Mouse (Mus musculus): ENCODE results near the gene Cd6. TPM values are rescaled to one million over a fixed set of nuclear protein-coding genes. Genes with fewer than 3 reads are reported as not detected.

Gene Cd6
- polyA plus RNA-seq, 1 experiment: 3.1 TPM

- H3K4me3 ChIP-seq (ENCODE audit: insufficient read depth, low read depth, low read length): no peak overlapping the region
- no peaks in the 10 kb centered on the region for H3K36me3 ChIP-seq (ENCODE audit: control insufficient read depth, insufficient read depth, low read length)
- no peak for DNase-seq
- TF ChIP-seq CTCF (conservative IDR thresholded peaks at IDR 0.05; ENCODE audit: insufficient read depth, insufficient read length, low read depth, low read length) (no peak), POLR2A (IDR thresholded peaks at IDR 0.05; ENCODE audit: low read depth, low read length) (no peak)
- no peak overlapping the region for H3K27ac ChIP-seq (ENCODE audit: insufficient read depth, low read depth, low read length)
- no peaks in the 10 kb centered on the region for H3K4me1 ChIP-seq (ENCODE audit: control insufficient read depth, insufficient read depth, low read length)
- no peaks in the 10 kb centered on the region for H3K27me3 ChIP-seq (replicated peaks; ENCODE audit: control insufficient read depth, insufficient read depth, low read length)
- WGBS: 92% methylated on average over 6 of the region's 6 CpGs
Measured at GRCm38 (mm10) chr19:10774141-10774540, 55.7 kb downstream of the Cd6 start.

GRCm38 (mm10) chr19:10773384-10773783 is 56.5 kb downstream of the Cd6 start:
- DNase-seq: no peak
- no peaks in the 10 kb centered on the region for H3K36me3 ChIP-seq (ENCODE audit: control insufficient read depth, insufficient read depth, low read length)
- no peak for TF ChIP-seq POLR2A (IDR thresholded peaks at IDR 0.05; ENCODE audit: low read depth, low read length)
- no peak for TF ChIP-seq CTCF (conservative IDR thresholded peaks at IDR 0.05; ENCODE audit: insufficient read depth, insufficient read length, low read depth, low read length)
- no peak overlapping the region for H3K4me3 ChIP-seq (ENCODE audit: insufficient read depth, low read depth, low read length)
- no peaks in the 10 kb centered on the region for H3K4me1 ChIP-seq (ENCODE audit: control insufficient read depth, insufficient read depth, low read length)
- WGBS: 70% methylated on average over 7 of the region's 7 CpGs
- H3K27me3 ChIP-seq (replicated peaks; ENCODE audit: control insufficient read depth, insufficient read depth, low read length): no peaks in the 10 kb centered on the region
- no peak overlapping the region for H3K27ac ChIP-seq (ENCODE audit: insufficient read depth, low read depth, low read length)

- Histone ChIP-seq H3K36me3 (ENCODE audit: control insufficient read depth, insufficient read depth, low read length) (no peaks in the 10 kb centered on the region), H3K27ac (ENCODE audit: insufficient read depth, low read depth, low read length) (no peak overlapping the region), H3K27me3 (replicated peaks; ENCODE audit: control insufficient read depth, insufficient read depth, low read length) (no peaks in the 10 kb centered on the region), H3K4me3 (ENCODE audit: insufficient read depth, low read depth, low read length) (no peak overlapping the region), H3K4me1 (ENCODE audit: control insufficient read depth, insufficient read depth, low read length) (no peaks in the 10 kb centered on the region)
- 84% methylated on average over 10 of the region's 10 CpGs for WGBS
- no peak for DNase-seq
- TF ChIP-seq CTCF (conservative IDR thresholded peaks at IDR 0.05; ENCODE audit: insufficient read depth, insufficient read length, low read depth, low read length) (no peak), POLR2A (IDR thresholded peaks at IDR 0.05; ENCODE audit: low read depth, low read length) (no peak)
Measured at GRCm38 (mm10) chr19:10772866-10773265, 57.0 kb downstream of the Cd6 start.

GRCm38 (mm10) chr19:10771995-10772394 is 57.9 kb downstream of the Cd6 start:
- Histone ChIP-seq H3K27ac (ENCODE audit: insufficient read depth, low read depth, low read length) (no peak overlapping the region), H3K4me3 (ENCODE audit: insufficient read depth, low read depth, low read length) (no peak overlapping the region), H3K27me3 (replicated peaks; ENCODE audit: control insufficient read depth, insufficient read depth, low read length) (no peaks in the 10 kb centered on the region), H3K4me1 (ENCODE audit: control insufficient read depth, insufficient read depth, low read length) (no peaks in the 10 kb centered on the region), H3K36me3 (ENCODE audit: control insufficient read depth, insufficient read depth, low read length) (no peaks in the 10 kb centered on the region)
- TF ChIP-seq POLR2A (IDR thresholded peaks at IDR 0.05; ENCODE audit: low read depth, low read length) (no peak), CTCF (conservative IDR thresholded peaks at IDR 0.05; ENCODE audit: insufficient read depth, insufficient read length, low read depth, low read length) (no peak)
- no peak for DNase-seq
- WGBS: 76% methylated on average over 7 of the region's 7 CpGs

GRCm38 (mm10) chr19:10769429-10770195 is 60.2 kb downstream of the Cd6 start:
- H3K4me1 ChIP-seq (ENCODE audit: control insufficient read depth, insufficient read depth, low read length): no peaks in the 10 kb centered on the region
- WGBS: 39% methylated on average over 12 of the region's 12 CpGs
- DNase-seq: no peak

GRCm38 (mm10) chr19:10768694-10769428 is 61.0 kb downstream of the Cd6 start:
- DNase-seq: no peak
- TF ChIP-seq CTCF (conservative IDR thresholded peaks at IDR 0.05; ENCODE audit: insufficient read depth, insufficient read length, low read depth, low read length) (no peak), POLR2A (IDR thresholded peaks at IDR 0.05; ENCODE audit: low read depth, low read length) (no peak)
- Histone ChIP-seq H3K4me3 (ENCODE audit: insufficient read depth, low read depth, low read length) (no peak overlapping the region), H3K4me1 (ENCODE audit: control insufficient read depth, insufficient read depth, low read length) (no peaks in the 10 kb centered on the region), H3K36me3 (ENCODE audit: control insufficient read depth, insufficient read depth, low read length) (no peaks in the 10 kb centered on the region), H3K27me3 (replicated peaks; ENCODE audit: control insufficient read depth, insufficient read depth, low read length) (no peaks in the 10 kb centered on the region), H3K27ac (ENCODE audit: insufficient read depth, low read depth, low read length) (no peak overlapping the region)
- WGBS: 62% methylated on average over 6 of the region's 6 CpGs

More at GRCm38 (mm10) chr19:10769429-10770195, 60.2 kb downstream of the Cd6 start:
- Histone ChIP-seq H3K27ac (ENCODE audit: insufficient read depth, low read depth, low read length) (peak overlapping the region; percentile 33; the same call in 1 of the 2 replicates), H3K27me3 (replicated peaks; ENCODE audit: control insufficient read depth, insufficient read depth, low read length) (no peaks in the 10 kb centered on the region), H3K36me3 (ENCODE audit: control insufficient read depth, insufficient read depth, low read length) (no peaks in the 10 kb centered on the region), H3K4me3 (ENCODE audit: insufficient read depth, low read depth, low read length) (no peak overlapping the region)
- TF ChIP-seq CTCF (conservative IDR thresholded peaks at IDR 0.05; ENCODE audit: insufficient read depth, insufficient read length, low read depth, low read length) (no peak), POLR2A (IDR thresholded peaks at IDR 0.05; ENCODE audit: low read depth, low read length) (no peak)

- no peak overlapping the region for H3K27ac ChIP-seq (ENCODE audit: insufficient read depth, low read depth, low read length)
- no peak for DNase-seq
- whole genome bisulfite sequencing: 93% methylated on average over 10 of the region's 10 CpGs
- H3K36me3 ChIP-seq (ENCODE audit: control insufficient read depth, insufficient read depth, low read length): no peaks in the 10 kb centered on the region
- no peak overlapping the region for H3K4me3 ChIP-seq (ENCODE audit: insufficient read depth, low read depth, low read length)
- no peaks in the 10 kb centered on the region for H3K4me1 ChIP-seq (ENCODE audit: control insufficient read depth, insufficient read depth, low read length)
- no peaks in the 10 kb centered on the region for H3K27me3 ChIP-seq (replicated peaks; ENCODE audit: control insufficient read depth, insufficient read depth, low read length)
- no peak for TF ChIP-seq POLR2A (IDR thresholded peaks at IDR 0.05; ENCODE audit: low read depth, low read length)
- no peak for TF ChIP-seq CTCF (conservative IDR thresholded peaks at IDR 0.05; ENCODE audit: insufficient read depth, insufficient read length, low read depth, low read length)
Measured at GRCm38 (mm10) chr19:10767631-10768030, 62.2 kb downstream of the Cd6 start.
